Mouse (Mus musculus) natural killer cell, adult 2 months (primary cell): Measurements from ENCODE around the gene Zfp423.

Experiments
- DNase-seq, 2 experiments: peaks; one replicate each; pipeline ENCODE4 v3.0.0; 2022; ENCODE audit warnings: low spot score in 2 of 2

The Zfp423 gene

GRCm38 (mm10) chr8:87746072-87746471, 213.3 kb downstream of the Zfp423 start:
- DNase-seq = no peak

- DNase-seq = no peak
Measured at GRCm38 (mm10) chr8:87745125-87745698, 214.2 kb downstream of the Zfp423 start.

GRCm38 (mm10) chr8:87744556-87744955, 214.8 kb downstream of the Zfp423 start:
- DNase-seq = no peak

GRCm38 (mm10) chr8:87742016-87742415, 217.4 kb downstream of the Zfp423 start:
- DNase-seq = no peak

GRCm38 (mm10) chr8:87740946-87741530, 218.4 kb downstream of the Zfp423 start:
- no peak for DNase-seq

GRCm38 (mm10) chr8:87737900-87738299, 221.5 kb downstream of the Zfp423 start:
- no peak for DNase-seq

- DNase-seq = no peak
Measured at GRCm38 (mm10) chr8:87734902-87735301, 224.5 kb downstream of the Zfp423 start.

- DNase-seq = no peak
Measured at GRCm38 (mm10) chr8:87734496-87734895, 224.9 kb downstream of the Zfp423 start.

GRCm38 (mm10) chr8:87731062-87731461, 228.3 kb downstream of the Zfp423 start:
- no peak for DNase-seq

- no peak for DNase-seq
Measured at GRCm38 (mm10) chr8:87723015-87723414, 236.4 kb downstream of the Zfp423 start.

GRCm38 (mm10) chr8:87719137-87719815, 240.1 kb downstream of the Zfp423 start:
- no peak for DNase-seq

- DNase-seq = no peak
Measured at GRCm38 (mm10) chr8:87717445-87717844, 241.9 kb downstream of the Zfp423 start.

GRCm38 (mm10) chr8:87716726-87717248, 242.6 kb downstream of the Zfp423 start:
- no peak for DNase-seq

- peak; percentile 9 to 51 for DNase-seq
Measured at GRCm38 (mm10) chr8:87715731-87716682, 243.4 kb downstream of the Zfp423 start.

GRCm38 (mm10) chr8:87713946-87714345, 245.4 kb downstream of the Zfp423 start:
- DNase-seq = no peak

- no peak for DNase-seq
Measured at GRCm38 (mm10) chr8:87711955-87712354, 247.4 kb downstream of the Zfp423 start.

GRCm38 (mm10) chr8:87708127-87708637, 251.2 kb downstream of the Zfp423 start:
- DNase-seq = peak; percentile 3 to 49

- no peak for DNase-seq
Measured at GRCm38 (mm10) chr8:87707176-87707575, 252.2 kb downstream of the Zfp423 start.

- DNase-seq = no peak
Measured at GRCm38 (mm10) chr8:87704756-87705155, 254.6 kb downstream of the Zfp423 start.

- no peak for DNase-seq
Measured at GRCm38 (mm10) chr8:87702790-87703311, 256.5 kb downstream of the Zfp423 start.

- no peak for DNase-seq
Measured at GRCm38 (mm10) chr8:87702051-87702521, 257.3 kb downstream of the Zfp423 start.
